Mouse (Mus musculus) adrenal gland, adult 8-10 months (tissue): Measurements from ENCODE around the gene Sstr4. TPM values are rescaled to one million over a fixed set of nuclear protein-coding genes. Genes with fewer than 3 reads are reported as not detected.

ENCODE experiments used
- DNase-seq: peaks from one replicate; pipeline ENCODE4 v3.0.0; 2022
- total RNA-seq, 4 experiments: library from RNA; stranded (reverse); gene quantifications; 2 replicates each; pipeline ENCODE4 v1.2.4; 2022

The Sstr4 gene
- total RNA-seq = under 1 TPM; 0.23 to 0.65 (median 0.33) TPM

DNA sequence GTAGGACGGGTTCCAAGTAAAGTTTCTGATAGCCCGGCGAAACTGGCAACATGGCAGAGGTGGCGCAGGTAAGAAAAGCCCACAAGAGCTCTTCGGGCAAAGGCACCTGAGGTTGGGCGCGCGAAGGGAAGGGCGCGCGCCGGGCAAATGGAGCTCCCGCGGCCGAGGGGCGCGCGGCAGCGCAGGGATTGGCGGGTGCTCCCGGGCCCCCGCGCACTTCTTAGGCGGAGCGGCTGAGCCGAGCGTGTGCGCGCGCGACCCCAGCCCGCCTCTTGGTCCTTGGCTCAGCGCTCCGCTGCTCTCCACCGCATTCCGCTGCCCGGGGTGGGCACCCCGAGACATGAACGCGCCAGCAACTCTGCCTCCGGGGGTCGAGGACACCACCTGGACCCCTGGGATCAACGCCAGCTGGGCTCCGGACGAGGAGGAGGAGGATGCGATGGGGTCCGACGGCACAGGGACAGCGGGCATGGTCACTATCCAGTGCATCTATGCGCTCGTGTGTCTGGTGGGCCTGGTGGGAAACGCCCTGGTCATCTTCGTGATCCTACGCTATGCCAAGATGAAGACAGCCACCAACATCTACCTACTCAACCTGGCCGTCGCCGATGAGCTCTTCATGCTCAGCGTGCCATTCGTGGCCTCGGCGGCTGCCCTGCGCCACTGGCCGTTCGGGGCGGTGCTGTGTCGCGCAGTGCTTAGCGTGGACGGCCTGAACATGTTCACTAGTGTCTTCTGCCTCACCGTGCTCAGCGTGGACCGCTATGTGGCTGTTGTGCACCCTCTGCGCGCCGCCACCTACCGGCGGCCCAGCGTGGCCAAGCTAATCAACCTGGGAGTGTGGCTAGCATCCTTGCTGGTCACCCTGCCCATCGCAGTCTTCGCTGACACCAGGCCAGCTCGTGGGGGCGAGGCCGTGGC is at the start of gene Sstr4:
Gene Sstr4 (plus strand): TSS at position 214 of the 921 bp plus-strand sequence.
- DNase-seq = peak; percentile 15

DNA sequence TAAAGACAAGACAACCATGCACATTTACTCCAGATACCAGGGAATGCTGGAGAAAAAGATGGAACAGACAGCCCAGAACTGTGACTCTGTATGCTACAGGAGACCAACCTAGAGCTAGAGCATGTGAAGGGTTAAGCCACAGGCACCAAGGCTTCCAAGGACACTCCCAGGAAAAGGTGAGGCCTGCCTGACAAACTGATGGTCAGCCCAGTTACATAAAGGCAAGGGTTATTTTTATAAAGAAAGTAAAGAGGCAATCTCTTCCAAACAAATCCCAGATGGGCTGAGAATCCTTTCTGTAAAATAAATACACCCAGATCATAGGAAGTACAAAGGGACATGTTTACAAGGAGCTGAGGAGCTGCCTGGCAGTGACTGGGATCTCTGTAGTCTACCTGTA is 49.8 kb upstream of the Sstr4 start:
- DNase-seq = no peak

DNA sequence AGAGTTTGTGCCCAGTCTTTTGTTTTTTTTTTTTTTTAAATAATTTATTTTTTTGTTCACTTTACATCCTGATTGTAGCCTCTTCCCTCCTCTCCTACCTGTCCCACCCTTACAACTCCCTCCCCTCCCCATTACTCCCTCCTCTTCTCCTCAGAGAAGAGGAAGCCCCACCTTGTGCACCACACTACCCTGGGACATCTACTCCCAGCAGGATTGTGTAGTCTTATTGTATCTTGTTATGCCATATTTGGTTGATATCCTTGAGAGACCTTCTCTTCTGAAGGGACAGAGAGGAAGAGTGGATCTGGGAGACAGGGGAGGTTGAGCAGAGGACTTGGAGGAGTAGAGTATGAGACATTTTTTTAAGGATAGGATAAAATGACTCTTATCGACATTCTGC is 48.2 kb upstream of the Sstr4 start:
- DNase-seq = no peak

DNA sequence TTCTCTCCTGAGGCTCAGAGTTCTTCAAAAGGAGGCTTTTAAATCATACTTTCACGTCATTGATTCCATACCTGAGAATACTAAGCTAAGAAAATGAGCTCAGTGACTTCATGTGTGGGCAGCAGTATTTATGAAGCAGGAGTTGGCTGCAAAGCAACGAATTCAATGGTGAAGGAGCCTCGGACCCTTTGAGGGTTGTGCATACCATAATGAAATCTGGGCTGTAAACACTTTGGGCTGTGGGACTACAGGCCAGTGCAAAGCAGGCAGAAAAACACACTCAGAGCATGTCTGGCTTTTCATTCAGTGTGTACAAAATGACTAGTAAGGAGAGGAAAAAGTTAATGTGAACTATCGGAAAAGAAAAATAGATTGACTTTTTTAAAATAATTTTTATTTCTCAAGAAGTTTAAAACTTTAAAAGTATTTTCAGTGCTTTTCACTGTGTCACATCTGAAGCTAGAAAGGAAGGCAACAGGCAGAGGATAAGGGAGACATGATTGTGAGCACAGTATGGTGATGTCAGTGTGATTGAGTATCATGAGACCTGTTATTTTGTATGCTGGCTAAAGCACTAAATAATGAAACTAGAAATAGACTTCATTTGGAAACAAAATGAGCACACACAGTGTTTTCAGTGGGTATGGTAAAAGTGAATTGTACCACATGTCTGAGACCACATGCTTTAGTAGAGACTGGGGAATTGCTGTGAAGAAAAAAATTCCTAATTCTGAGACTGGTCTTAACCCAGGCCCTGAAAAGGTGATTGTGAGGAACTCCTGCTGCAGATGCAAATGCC is 45.4 kb upstream of the Sstr4 start:
- DNase-seq = no peak

DNA sequence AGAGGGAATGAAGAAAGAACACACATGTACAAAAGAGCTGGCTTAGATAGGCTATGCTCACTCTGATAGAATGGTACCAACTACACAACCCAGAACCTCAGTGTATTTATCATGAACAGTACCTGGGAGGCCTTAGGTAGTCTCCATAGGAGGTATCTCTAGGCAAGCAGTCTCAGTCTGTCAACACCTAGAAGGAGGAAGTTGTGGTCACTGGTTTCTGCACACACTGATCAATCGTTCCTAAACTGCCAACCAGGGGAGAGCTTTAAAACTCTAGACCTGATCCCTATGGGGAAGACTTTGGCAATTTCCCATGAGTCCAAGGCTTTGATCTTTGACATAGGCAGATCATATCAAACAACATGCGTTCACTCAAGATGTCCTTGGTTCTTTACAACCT is 44.7 kb upstream of the Sstr4 start:
- DNase-seq = no peak

DNA sequence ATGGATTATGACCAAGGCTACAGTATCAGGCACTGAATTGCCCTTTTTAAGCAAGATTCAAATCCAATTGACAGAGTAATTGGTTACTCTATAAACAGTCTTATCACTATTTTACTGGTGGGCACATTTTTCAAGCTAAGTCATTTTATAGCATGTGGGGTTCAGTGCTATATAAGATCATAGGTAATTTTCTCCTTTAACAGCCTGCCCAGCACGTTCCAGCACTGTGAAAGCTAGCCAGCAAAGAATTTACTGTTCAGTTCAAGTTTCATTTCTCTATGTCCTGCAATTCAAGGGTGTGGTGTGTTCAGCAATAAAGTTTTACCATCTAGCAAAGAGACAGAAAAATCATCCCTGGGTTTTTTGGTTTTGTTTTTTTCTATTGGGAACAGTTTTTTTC is 42.5 kb upstream of the Sstr4 start:
- no peak for DNase-seq

DNA sequence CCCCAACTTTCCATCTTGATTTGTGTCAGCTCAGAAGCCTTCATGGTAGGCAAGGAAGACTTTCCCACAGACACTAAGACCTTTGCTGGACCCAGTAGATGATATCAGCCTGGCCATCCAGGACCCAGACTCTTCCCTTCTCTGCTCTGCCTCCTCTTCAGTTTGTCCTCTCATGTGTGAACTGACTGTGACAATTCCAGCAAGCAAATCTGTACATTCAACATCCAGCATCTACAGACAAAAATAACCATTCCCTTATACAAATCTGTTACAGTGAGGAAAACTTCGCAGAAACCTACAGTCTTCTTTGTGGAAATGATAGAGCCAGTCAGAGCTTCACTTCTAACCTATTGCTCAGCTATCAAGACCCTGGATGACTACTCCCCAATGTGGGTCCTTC is 38.0 kb upstream of the Sstr4 start:
- no peak for DNase-seq

DNA sequence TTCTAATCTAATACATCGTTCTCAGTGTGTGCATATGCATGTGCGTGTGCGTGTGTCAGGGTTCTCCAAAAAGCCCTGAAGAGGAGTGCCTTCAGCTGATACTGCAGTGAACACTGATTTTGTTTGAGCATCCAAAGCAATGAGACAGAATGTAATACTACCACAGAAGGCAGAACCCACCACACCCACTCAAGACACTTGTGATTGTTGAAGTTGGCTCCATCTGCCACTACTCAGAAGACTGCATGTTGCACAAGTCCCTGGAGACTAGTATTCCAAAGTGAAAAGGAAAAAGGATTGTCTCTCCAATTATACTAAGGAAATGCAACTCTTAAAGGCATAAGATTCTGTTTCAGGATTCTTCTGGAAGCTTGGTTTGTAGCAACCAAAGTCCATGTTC is 30.6 kb upstream of the Sstr4 start:
- DNase-seq = no peak

DNA sequence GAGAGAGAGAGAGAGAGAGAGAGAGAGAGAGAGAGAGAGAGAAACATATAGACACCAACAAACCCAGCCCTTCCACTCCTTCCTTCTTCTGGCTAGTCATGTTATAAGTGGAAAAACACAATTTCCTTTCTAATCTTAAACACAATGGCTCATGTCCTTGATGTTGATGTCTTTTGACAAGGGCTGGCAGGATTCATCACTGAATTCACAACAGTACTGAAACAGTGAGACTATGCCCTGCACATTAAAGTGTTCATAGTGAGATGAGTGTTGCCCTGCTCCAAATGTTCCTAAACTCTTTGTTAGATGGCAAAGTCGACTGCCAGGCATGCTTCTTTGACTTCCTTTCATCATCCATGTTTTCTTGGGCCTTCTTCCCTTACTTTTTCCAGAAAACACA is 29.9 kb upstream of the Sstr4 start:
- DNase-seq = no peak

DNA sequence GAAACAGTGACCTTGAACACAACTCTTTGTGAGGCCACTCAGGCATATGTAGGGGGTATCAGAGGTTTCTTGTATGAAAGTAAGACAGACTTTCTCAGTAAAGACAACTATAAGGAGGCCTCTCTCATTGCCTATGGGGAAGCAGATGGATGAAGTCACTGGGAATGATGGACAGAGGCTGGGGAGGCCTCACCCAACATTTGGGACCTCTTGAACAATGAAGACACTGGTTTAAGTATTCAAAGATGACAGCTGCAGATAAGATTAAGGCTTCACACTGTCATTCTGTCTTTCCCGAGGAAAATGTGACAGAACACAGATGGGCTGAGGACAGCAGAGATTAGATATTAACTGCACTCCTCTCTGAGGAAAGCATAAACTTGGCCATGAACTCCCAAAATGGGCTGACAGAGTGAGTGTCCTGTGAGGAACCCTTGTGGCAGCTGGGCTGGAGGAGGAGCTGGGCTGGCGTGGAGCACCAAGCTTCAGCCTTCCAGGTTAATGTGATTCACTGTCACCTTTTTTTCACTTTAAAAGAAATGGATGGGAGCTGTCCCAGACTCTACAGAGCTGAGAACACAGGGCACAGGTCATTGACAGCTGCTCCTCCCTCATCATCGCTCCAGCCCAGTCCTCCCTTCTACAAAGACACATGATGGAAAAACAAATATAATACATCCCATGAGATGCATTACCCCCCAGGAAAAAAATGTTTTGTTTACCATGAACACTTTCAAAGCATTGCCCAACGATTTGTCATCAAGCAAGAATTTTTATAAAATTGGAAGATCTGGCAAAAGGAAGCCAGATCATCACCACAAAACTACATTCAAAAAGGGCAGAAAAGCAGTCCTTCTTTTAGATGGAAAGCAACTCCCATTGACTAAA is 23.2 kb upstream of the Sstr4 start:
- no peak for DNase-seq

DNA sequence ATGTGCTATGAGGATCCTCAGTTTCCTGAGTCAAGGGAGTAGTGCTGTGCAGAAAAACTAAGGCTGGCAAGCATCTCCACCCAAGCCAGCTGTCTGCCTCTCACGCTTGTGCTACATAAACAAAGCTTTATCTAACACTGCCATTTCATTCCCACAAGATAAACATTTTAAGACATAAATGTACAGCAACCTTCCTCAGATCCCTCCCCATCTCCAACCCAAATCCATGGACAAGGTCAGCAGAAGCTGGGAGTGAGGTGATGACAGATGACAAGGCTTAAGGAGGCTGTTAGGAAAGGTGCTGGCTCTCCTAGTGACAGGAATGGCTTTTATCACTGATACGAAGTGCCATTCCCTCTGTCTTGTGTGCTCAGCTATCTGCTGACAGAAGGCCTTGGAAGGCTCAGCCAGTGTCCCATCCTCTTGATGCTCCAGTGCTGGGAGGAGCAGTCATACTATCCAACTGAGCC is 21.5 kb upstream of the Sstr4 start:
- no peak for DNase-seq

DNA sequence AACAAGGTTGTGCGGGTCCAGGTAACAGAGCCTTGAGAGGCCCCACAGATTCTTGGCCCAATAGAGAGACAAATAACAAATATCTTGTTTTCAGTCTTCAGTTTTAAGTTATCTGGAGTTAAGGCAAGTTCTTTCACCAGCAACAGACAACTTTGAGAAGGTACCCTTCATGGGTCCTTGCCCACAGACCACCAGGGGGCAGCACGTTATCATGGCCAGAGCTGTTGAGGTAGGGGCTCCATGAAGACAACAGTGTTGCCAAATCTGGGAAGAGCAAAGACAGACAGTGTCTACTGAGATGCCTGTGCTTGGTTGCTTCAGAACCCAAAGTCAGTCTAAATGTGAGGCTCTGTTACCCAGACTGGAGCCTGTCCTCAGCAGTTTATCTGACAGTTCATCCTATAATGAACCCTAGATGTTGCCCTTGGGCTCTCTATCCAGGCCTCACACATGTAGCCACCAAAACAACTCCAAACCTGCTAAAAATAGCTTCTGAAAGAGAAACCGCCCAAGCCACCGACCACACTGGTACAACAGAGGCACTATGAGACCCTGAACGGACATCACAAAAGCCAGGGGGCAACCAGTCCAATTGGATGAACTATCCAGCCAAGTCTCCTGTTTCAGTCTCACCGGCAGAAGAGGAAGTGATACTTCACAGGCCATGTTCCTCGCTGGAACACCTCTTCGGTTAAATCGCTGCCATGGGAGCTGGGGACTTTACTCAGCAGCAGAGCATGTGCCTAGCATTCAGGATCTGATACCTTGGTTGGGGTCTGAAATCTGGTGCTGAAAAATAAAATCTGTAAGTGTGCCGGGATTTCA is 19.6 kb upstream of the Sstr4 start:
- DNase-seq = no peak

DNA sequence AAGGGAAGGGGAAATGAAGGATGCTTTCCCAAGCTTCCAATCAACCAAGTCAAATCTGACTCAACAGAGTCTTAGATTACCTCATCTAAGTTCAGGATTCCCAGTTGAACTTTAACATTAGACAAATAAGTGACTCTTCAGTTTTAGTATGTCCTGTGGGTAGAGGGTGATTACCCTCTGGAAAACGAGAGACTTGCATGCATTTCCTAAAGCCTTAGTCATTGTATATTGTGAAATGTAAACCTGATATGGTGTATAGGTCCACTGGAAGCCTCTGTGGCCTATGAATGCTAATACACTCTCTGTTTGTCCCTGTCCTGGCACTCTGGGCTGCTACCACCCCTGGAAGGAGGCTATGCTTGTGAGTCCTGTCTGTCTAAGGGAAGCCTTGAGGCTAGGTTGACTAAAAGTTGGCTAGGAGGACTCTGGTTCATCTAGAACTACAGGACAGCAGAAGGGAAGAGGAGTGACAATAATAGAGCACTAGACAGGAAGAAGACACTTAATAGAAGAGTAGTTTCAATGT is 16.3 kb upstream of the Sstr4 start:
- DNase-seq = no peak

DNA sequence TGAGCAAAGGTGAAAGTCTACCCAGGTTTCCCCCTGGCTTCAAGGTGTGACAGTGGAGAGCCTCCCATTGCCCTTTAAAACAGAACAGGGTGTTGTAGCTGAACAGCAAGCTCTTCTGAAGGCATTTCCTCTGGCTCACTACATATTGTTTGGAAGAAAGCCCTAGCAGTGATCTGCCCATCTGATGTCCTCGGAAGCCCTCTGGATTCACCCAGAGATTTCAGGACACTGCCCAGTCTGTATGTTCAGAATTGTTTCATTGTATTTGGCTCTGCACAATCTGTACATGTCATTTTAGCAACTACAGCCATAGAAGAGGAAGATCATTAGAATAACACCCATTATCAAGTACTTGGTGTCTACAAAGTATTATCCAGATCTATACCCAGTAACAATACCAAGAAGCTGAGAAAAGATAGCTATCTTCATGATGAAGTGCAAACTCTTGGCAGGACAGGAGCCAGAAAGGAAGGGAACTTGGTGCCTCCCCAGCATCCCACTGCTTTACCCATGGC is 15.2 kb upstream of the Sstr4 start:
- DNase-seq = no peak

DNA sequence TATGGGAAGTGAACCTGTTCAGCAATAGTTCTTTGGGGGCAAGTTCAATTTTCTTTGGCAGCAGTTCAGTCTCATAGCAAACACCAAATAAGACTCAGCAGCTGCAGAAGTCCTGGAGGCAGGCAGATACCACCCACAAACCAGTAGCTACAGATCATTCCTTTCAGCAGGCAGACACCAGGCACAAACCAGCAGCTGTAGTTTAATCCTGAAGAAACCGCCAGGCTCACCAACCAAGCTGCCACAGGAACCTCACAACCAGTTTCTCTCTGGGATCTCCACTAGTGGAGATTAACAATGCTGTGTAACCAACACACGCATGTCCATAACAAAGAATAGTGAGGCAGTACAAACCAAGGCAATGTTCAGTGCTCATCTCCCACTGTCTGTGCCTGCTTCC is 14.1 kb upstream of the Sstr4 start:
- DNase-seq = no peak

DNA sequence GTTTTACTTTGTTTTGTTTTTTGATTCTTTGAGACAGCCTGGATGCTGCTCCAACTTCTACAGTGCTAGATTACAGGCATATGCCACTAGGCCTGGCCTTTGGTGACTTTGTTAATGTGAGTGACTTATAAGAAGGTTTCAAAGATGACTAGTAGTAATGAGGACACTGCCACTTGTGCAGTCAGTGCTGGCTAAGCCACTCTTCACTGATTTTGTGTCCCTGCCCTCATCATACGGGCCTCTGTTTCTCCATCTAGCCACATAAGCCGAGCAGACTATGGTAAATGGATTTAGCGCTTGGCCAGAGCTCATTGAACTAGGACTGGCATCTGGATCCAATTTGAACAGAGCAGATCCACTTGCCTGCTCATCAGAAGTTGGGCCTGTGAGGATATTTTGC is 8.7 kb upstream of the Sstr4 start:
- DNase-seq = no peak

DNA sequence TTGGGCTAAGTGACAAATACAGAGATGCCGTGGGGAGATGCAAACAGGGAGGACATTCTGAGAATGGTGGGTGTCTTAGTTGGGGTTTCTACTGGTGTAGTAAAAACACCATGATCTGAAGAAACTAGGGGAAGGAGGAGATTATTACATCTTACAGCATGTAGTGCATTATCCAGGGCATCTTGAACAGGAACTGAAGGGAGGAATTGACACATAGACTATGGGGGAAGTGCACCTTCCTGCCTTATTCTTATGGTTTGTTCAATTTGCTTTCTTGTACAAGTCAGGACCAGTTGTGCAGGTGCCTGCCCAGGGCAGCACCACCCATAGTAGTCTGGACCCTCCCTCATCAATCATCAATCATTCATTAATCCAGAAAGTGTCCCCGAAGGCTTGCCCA is 8.2 kb upstream of the Sstr4 start:
- no peak for DNase-seq

DNA sequence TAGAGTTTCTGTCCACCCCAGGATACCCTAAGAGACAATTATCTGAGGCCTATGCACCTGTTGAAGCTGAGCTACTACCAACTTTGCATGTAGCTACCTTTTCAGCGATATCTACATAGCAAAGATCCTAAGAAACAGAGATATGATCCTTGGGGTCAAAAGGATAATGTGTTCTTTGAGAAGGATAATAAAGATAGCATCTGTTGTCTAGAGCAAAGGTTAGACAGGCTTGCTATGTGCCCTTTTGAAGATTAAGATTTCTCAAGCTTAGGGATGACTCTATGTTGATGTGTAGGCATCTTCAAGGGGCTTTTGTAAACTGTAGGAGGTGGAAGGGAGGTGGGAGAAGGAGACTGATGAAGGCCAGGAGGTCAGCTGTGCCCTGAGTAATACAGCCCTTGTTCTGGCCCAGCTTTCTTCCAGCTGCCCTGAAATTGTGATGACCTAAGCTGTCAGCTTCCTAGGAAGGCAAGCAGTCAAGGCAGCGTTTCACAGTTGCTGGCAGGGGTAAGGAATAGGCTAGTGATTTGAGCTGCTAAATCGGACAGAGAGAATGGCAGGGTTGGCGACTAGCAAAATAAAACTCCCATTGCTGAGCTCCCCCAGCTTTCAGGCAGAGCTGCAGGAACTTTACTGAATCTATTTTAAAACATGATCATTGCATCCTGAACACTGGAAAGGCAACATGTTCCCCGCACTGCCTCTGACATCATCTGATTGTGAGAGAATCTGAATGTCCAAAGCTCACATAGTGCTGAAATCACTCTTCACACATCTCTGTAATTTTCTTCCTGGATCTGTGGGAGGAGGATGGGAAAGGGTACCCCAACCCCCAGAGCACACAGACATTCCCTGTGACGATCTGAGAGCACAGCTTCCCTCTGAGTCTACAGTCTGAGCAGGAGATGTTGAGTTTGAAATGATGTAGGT is 7.2 kb upstream of the Sstr4 start:
- DNase-seq = no peak

DNA sequence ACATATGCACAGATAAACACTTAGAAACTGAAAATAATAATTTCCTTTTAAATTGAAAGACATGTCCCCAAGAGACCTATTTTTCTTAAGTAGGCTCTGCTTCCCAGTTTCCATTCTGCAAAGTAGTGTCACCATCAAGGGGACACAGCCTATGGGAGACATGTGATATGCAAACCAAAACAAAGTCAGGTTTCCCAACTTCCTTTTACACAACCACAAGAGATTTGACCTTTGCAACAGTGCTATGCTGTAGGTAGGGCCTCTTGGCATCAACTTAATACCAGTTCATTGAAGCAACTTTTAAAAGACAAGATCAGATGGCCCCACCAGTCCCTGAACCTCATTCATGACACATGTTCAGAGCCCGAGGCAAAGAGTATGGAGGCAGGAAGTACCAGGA is 2.0 kb upstream of the Sstr4 start:
- no peak for DNase-seq

DNA sequence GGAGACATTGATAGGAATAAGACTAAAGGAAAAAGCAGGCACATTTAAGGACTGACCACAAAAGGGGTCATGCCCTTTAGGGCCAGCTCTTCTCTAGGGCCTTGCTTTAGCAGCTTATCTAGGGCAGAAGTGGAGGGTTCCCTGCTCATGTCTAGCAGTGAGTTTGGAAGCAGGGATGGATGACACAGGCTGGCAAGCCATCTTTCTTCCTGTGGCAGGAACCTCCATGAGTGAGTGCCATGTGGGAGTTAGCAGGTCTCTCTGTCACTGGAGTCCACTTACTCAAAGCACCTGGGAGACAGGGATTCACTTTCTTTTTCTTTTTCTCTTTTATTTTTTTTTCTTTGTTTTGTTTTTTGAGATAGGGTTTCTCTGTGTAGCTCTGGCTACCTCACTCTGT is 1.3 kb upstream of the Sstr4 start:
- no peak for DNase-seq
